Mouse (Mus musculus): Measurements from ENCODE around the gene Zcchc14. TPM values are rescaled to one million over a fixed set of nuclear protein-coding genes. Genes with fewer than 3 reads are reported as not detected.

The Zcchc14 gene
- polyA plus RNA-seq, 1 experiment from 2014 or later, result 16.4 TPM

GRCm38 (mm10) chr8:121551065-121551985 lies 101.4 kb downstream of the Zcchc14 start:
- Histone ChIP-seq H3K27ac (ENCODE audit: low read length) (no peak overlapping the region), H3K4me2 (replicated peaks; ENCODE audit: low read depth, low read length) (no peak overlapping the region), H3K27me3 (ENCODE audit: insufficient read depth, low read length) (no peaks in the 10 kb centered on the region), H3K9ac (replicated peaks; ENCODE audit: low read length) (no peak overlapping the region), H3K4me3 (ENCODE audit: low read length) (no peak overlapping the region), H3K4me1 (ENCODE audit: insufficient read depth, low read length) (no peaks in the 10 kb centered on the region), H3K36me3 (ENCODE audit: insufficient read depth, low read length) (peaks cover 38% of the 10 kb centered on the region), H3K9me3 (ENCODE audit: low read length) (no peaks in the 10 kb centered on the region)
- 65% methylated on average over 24 of the region's 24 CpGs for WGBS
- no peak for ATAC-seq (ENCODE audit: low FRiP score, low TSS enrichment)

GRCm38 (mm10) chr8:121550056-121550455 lies 102.6 kb downstream of the Zcchc14 start:
- 0 out of 2 replicates have a peak, but pooled peaks cover 3% of the 10 kb centered on the region for H3K27me3 ChIP-seq (ENCODE audit: insufficient read depth, low read length)
- no peak overlapping the region for H3K4me3 ChIP-seq (ENCODE audit: low read length)
- peaks cover 36% of the 10 kb centered on the region for H3K36me3 ChIP-seq (ENCODE audit: insufficient read depth, low read length)
- 76% methylated on average over 6 of the region's 6 CpGs for WGBS
- no peaks in the 10 kb centered on the region for H3K4me1 ChIP-seq (ENCODE audit: insufficient read depth, low read length)
- H3K27ac ChIP-seq (ENCODE audit: low read length), result no peak overlapping the region
- no peak for ATAC-seq (ENCODE audit: low FRiP score, low TSS enrichment)
- H3K9me3 ChIP-seq (ENCODE audit: low read length), result no peaks in the 10 kb centered on the region
- H3K4me2 ChIP-seq (replicated peaks; ENCODE audit: low read depth, low read length), result no peak overlapping the region
- no peak overlapping the region for H3K9ac ChIP-seq (replicated peaks; ENCODE audit: low read length)

Other genes with a start within 250 kb of the Zcchc14 start
- not detected in 2 replicates for gene 1700018B08Rik, start 108.6 kb downstream of the Zcchc14 start, polyA plus RNA-seq (2015; fragmentation: Nextera tagmentation; extraction: Ambion mirVana)
- gene Fbxo31, start 74.1 kb downstream of the Zcchc14 start, polyA plus RNA-seq (2015; fragmentation: Nextera tagmentation; extraction: Ambion mirVana), result 14.7 and 16.2 TPM in 2 replicates
- gene Map1lc3b, start 62.5 kb downstream of the Zcchc14 start, polyA plus RNA-seq (2015; fragmentation: Nextera tagmentation; extraction: Ambion mirVana), result 201 and 211 TPM in 2 replicates
- 0.65 and 1.3 TPM in 2 replicates for gene Jph3, start 76.7 kb upstream of the Zcchc14 start, polyA plus RNA-seq (2015; fragmentation: Nextera tagmentation; extraction: Ambion mirVana)
- 48.4 and 50.1 TPM in 2 replicates for gene Klhdc4, start 176.7 kb upstream of the Zcchc14 start, polyA plus RNA-seq (2015; fragmentation: Nextera tagmentation; extraction: Ambion mirVana)